Mouse (Mus musculus) spleen, adult 10 weeks (tissue): Measurements from ENCODE around the gene Tbc1d32. TPM values are rescaled to one million over a fixed set of nuclear protein-coding genes. Genes with fewer than 3 reads are reported as not detected.

ENCODE experiments used
- polyA plus RNA-seq: library from polyadenylated mRNA; stranded (reverse); fragments of 350-450 nt; fragmentation: Illumina TruSeq; extraction: RNeasy Lipid Tissue Mini Kit (QIAGEN cat#74804); gene quantifications from one replicate; pipeline ENCODE4 v1.2.3, GENCODE M21; 2015; ENCODE audit warnings: low replicate concordance; ENCODE audit not compliant: insufficient read depth

Tbc1d32 gene
- polyA plus RNA-seq = 3.0 TPM

GRCm38 (mm10) chr10:56228568-56229209 is at the start of gene Tbc1d32:
Gene Tbc1d32 (minus strand): TSS chr10:56228689.

GRCm38 (mm10) chr10:56106333-56106995 is 122.0 kb downstream of the Tbc1d32 start, which contains the start of gene Msl3l2:
Gene Msl3l2 (plus strand): TSS chr10:56106917.

Other genes with a start within 250 kb of the Tbc1d32 start
- gene Msl3l2, start 121.8 kb downstream of the Tbc1d32 start, polyA plus RNA-seq = 2.7 TPM
- 52.2 TPM for gene Gja1, start 148.6 kb upstream of the Tbc1d32 start, polyA plus RNA-seq